Mouse (Mus musculus): ENCODE data around the gene Gpx1.
A peak's percentile ranks its signal among the peaks of the same experiment; 100 is the strongest.
"Not testable (repeated sequence)": the region's sequence is repeated elsewhere in the genome, so short reads cannot be mapped to it uniquely, and the experiment has no call there.

Gpx1 gene

GRCm38 (mm10) chr9:108338886-108339781 is at the start of gene Gpx1:
TSS of gene Gpx1 (plus strand) at chr9:108338903.
- DNase-seq: peak; percentile 79

- no peak for DNase-seq
Measured at GRCm38 (mm10) chr9:108289347-108289746, 49.4 kb upstream of the Gpx1 start.

- peak; percentile 82 for DNase-seq
Measured at GRCm38 (mm10) chr9:108290016-108290750, 48.5 kb upstream of the Gpx1 start, which contains the start of gene Nicn1. TSS of gene Nicn1 (plus strand) at chr9:108290429.

DNA sequence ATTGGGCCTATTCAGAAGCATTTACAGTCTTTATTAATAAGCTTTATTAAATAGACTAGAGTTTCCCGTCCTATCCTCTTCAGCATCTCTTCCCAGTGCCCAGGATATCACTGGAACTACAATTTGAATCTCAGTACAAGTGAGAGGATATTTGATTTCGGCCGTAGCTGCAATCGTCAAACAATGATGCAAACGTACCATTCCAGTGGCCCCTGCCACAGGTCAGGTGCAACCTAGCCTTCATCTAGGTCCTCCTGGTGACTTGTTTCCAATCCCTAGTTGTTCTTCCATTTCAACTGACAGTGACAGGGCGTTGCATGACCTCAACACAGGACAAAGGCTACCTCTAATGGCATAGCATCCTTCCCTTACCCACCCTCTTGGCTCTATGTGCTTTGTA is 47.9 kb upstream of the Gpx1 start:
- no peak for DNase-seq

- DNase-seq: no peak
Measured at GRCm38 (mm10) chr9:108296453-108297355, 42.0 kb upstream of the Gpx1 start, which contains the start of gene Amt. TSS of gene Amt (plus strand) at chr9:108296853.

DNA sequence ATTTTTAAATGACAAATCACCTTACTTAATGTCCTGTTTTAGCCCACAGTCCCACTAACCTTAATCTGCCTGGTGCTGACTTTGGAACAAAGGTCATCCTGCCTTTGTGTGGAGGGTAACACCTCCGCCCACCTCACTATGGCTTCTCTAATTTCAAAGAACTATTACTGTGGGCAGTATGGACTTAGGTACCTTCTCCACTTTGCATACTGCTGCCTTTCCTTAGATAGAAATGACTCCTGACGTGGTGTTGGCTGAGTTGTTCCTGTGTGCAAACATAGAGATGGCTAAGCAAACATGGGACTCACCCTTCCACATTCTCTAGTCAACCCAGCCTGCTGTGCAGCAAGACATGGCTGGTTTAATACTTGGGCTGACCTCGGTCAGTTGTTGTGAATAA is 36.9 kb upstream of the Gpx1 start:
- DNase-seq: no peak

- DNase-seq: no peak
Measured at GRCm38 (mm10) chr9:108304716-108305115, 34.0 kb upstream of the Gpx1 start.

- no peak for DNase-seq
Measured at GRCm38 (mm10) chr9:108305170-108305569, 33.5 kb upstream of the Gpx1 start.

- DNase-seq: peak; percentile 95
Measured at GRCm38 (mm10) chr9:108305629-108306520, 32.8 kb upstream of the Gpx1 start, which contains the start of the genes Rhoa and Tcta. TSS of gene Rhoa (plus strand) at chr9:108306129. TSS of gene Tcta (minus strand) at chr9:108306160.

- peak; percentile 66 for DNase-seq
Measured at GRCm38 (mm10) chr9:108306571-108306980, 32.1 kb upstream of the Gpx1 start.

- no peak for DNase-seq
Measured at GRCm38 (mm10) chr9:108307021-108307807, 31.5 kb upstream of the Gpx1 start.

DNA sequence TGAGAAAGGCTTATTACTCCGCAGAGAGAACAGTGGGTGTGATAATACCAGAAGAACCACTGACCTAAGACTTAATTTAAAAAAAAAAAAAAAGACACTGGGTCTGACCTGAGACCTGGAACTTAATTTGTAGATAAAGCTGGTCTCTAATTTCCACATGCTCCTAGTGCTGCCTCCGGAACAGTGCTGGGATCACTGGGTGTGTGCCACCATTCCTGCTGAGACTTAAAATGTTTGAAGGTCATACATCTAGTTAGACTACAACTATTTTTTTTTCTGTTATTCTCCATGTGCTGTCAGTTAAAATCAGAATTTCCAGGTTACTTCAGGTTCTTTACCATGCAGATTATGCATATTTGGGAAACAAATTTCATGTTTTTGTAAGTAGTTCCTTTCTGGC is 30.6 kb upstream of the Gpx1 start:
- DNase-seq: no peak

DNA sequence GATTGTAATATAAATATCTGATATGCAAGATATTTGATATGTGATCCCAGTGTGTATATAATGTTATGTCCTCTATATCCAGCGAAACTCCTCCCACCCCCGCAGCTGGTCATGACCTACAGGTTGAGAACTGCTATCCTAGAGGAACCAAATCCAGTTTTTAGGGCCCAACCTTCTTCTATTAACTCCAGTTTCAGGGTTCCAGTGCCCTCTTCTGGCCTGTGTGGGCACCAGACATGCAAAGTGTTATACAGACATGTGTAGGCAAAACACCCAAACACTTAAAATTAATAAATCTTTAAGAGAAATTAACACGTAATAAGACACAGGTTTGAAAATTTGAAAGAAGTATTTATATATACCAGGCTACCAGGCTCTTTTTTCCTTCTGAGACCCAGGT is 21.1 kb upstream of the Gpx1 start:
- DNase-seq: no peak

GRCm38 (mm10) chr9:108318462-108318861 is 20.2 kb upstream of the Gpx1 start:
- DNase-seq: no peak

DNA sequence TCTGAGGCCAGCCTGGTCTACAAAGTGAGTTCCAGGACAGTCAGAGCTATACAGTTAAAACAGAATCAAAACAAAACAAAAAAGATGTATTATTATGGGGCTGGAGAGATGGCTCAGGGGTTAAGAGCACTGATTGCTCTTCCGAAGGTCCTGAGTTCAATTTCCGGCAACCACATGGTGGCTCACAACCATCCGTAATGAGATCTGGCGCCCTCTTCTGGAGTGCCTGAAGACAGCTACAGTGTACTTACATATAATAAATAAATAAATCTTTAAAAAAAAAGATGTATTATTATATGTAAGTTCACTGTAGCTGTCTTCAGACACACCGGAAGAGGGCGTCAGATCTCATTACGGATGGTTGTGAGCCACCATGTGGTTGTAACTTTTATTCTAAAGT is 16.6 kb upstream of the Gpx1 start:
- DNase-seq: not testable (repeated sequence)

DNA sequence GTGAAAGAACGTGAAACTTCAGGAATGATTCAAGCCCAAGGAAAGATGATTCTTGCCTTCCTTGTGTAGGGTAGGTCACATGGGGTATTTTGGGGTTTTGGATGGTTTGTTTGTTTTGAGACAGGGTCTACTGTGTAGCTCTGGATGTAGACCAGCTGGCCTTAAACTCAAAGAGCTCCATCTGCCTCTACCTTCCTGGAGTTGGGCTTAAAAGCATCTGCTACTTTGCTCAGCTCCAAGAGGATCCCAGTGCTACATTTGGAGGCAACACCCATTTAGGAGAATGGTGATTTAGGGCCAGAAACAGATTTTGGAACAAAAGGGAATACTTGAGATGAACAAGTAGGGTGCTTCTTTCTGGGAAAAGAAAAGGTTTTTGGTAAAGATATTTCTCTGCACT is 13.9 kb upstream of the Gpx1 start:
- no peak for DNase-seq

DNA sequence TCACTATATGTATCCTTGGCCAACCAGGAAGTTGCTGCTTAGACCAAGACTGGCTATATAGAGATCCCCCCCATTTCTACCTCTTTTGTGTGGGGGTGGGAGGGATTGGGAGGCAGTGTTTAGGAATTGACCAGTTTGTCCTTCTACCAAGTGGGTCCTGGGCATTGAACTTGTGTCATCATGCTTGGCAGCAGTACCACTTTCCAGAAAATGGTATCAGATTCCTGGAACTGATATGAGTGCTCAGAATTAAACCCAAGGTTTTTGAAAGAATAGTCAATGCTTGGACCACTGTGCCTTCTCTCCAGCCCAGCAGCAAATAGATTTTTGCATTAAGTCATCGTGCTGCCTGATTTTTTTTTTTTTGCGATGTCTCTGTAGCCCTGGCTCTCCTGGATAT is 12.9 kb upstream of the Gpx1 start:
- no peak for DNase-seq

DNA sequence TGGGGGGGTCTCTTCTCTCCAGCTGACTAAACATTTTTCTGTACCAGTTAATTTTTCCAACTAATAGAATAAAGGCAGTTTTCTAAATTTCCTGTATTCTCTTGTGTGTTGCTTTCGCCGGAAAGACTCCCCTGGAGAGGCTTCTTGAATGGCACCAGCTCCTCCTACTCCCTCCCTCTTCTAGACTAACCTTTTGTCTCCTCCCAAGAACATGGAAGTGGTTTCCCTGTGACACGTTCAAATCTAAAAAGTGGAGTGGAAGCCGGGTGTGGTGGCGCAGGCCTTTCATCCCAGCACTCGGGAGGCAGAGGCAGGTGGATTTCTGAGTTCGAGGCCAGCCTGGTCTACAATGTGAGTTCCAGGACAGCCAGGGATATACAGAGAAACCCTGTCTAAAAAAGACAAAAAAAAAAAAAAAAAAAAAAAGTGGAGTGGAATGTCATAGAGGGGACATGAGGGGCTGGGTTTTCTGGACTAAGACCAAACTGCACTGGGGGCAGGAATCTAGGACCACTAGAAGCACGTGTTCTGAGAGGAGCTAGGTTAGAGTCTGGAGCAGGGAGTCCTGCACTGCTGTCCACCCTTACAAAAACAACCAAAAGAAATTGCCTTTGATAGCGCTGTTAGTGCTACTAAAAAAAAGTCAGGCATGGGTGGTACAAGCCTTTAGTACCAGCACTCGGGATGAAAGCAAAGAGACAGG is 704 bp upstream of the Gpx1 start:
- no peak for DNase-seq

DNA sequence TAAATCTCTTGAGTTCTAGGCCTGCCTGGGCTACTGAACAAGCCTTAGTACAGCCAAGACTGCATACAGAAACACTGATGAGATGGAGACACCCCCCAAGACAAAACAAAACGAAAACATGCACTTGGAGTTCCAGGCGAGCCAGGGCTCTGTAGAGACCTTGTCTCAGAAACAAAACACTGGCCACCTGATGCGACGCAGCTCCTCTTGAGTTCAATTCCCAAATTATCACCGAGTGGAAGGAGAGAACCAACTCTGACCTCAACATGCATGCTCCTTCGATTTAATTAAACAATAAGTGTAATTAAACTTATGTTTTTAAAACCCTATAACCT is 185 bp upstream of the Gpx1 start:
- no peak for DNase-seq

GRCm38 (mm10) chr9:108339886-108340257 is 1.2 kb downstream of the Gpx1 start:
- DNase-seq: no peak

Data from right cerebral cortex, postnatal 4 days (tissue).